Mouse (Mus musculus) limb, embryonic 14.5 days (tissue): Measurements from ENCODE around the gene Tmem201. TPM values are rescaled to one million over a fixed set of nuclear protein-coding genes. Genes with fewer than 3 reads are reported as not detected.

Experiments used
- ATAC-seq: fragments of 200-750 bp; cut with Nextera tagmentation; 2 replicates; pipeline ENCODE4 v1.8.0; 2017; ENCODE audit warnings: low read depth, moderate number of reproducible peaks, moderate TSS enrichment; ENCODE audit not compliant: low FRiP score
- DNase-seq: peaks from one replicate; pipeline ENCODE4 v3.0.0-alpha.2; 2015; ENCODE audit warnings: low spot score
- H3K27ac ChIP-seq: fragments of 300-500 bp; sonication (generic); replicated peaks from 2 replicates; pipeline ENCODE4 v1.5.1; 2014; ENCODE audit warnings: low read depth, mild to moderate bottlenecking, low read length, moderate library complexity, mixed read lengths
- H3K27me3 ChIP-seq: fragments of 300-500 bp; sonication (generic); 2 replicates; pipeline ENCODE4 v1.6.1; 2014; ENCODE audit warnings: low read length, mixed read lengths; ENCODE audit not compliant: control insufficient read depth, insufficient read depth
- H3K36me3 ChIP-seq: fragments of 300-500 bp; sonication (generic); 2 replicates; pipeline ENCODE4 v1.6.1; 2014; ENCODE audit warnings: mild to moderate bottlenecking, low read length, moderate library complexity, mixed read lengths; ENCODE audit not compliant: control insufficient read depth, insufficient read depth
- H3K4me1 ChIP-seq: fragments of 300-500 bp; sonication (generic); 2 replicates; pipeline ENCODE4 v1.6.1; 2014; ENCODE audit warnings: antibody characterized with exemption, low read length, mixed read lengths; ENCODE audit not compliant: control insufficient read depth, insufficient read depth
- H3K4me2 ChIP-seq: fragments of 300-500 bp; sonication (generic); replicated peaks from 2 replicates; pipeline ENCODE4 v1.6.1; 2014; ENCODE audit warnings: low read depth, mild to moderate bottlenecking, low read length, moderate library complexity; ENCODE audit not compliant: severe bottlenecking
- H3K4me3 ChIP-seq: fragments of 300-500 bp; sonication (generic); replicated peaks from 2 replicates; pipeline ENCODE4 v1.5.1; 2014; ENCODE audit warnings: low read length
- H3K9ac ChIP-seq: fragments of 300-500 bp; sonication (generic); 2 replicates; pipeline ENCODE4 v1.6.1; 2014; ENCODE audit warnings: mild to moderate bottlenecking, low read depth, low read length, moderate library complexity; ENCODE audit not compliant: severe bottlenecking
- H3K9me3 ChIP-seq: fragments of 300-500 bp; sonication (generic); 2 replicates; pipeline ENCODE4 v1.6.1; 2016; ENCODE audit warnings: low read length; ENCODE audit not compliant: control insufficient read depth
- POLR2A ChIP-seq: fragments of 200-500 bp; IDR thresholded peaks from 2 replicates; pipeline ENCODE4 v1.8.0; 2012; ENCODE audit warnings: inconsistent platforms, mild to moderate bottlenecking, moderate library complexity, borderline replicate concordance; ENCODE audit not compliant: insufficient read depth, insufficient read length; ENCODE audit errors: extremely low read depth
- WGBS: fragments of 180-500 bp; shearing (Covaris S2); extraction: QIAGEN DNeasy Blood & Tissue Kit; methylation state at CpG from one replicate; pipeline ENCODE4 v1.1.7; 2014; 5-methylcytosine and 5-hydroxymethylcytosine counted together
- polyA plus RNA-seq, 2 experiments: library from polyadenylated mRNA; depleted of rRNA in 1 of 2; stranded (reverse) in 1 of 2; unstranded in 1 of 2; fragments of >200 nt; fragmentation: Nextera tagmentation in 1 of 2; extraction: Ambion mirVana in 1 of 2; gene quantifications; 2 replicates each; pipeline versions ENCODE4 v1.2.1 to v1.2.3; 2012 to 2014

Tmem201 gene
- polyA plus RNA-seq, 2 experiments, result 20.4 to 59.3 TPM

DNA sequence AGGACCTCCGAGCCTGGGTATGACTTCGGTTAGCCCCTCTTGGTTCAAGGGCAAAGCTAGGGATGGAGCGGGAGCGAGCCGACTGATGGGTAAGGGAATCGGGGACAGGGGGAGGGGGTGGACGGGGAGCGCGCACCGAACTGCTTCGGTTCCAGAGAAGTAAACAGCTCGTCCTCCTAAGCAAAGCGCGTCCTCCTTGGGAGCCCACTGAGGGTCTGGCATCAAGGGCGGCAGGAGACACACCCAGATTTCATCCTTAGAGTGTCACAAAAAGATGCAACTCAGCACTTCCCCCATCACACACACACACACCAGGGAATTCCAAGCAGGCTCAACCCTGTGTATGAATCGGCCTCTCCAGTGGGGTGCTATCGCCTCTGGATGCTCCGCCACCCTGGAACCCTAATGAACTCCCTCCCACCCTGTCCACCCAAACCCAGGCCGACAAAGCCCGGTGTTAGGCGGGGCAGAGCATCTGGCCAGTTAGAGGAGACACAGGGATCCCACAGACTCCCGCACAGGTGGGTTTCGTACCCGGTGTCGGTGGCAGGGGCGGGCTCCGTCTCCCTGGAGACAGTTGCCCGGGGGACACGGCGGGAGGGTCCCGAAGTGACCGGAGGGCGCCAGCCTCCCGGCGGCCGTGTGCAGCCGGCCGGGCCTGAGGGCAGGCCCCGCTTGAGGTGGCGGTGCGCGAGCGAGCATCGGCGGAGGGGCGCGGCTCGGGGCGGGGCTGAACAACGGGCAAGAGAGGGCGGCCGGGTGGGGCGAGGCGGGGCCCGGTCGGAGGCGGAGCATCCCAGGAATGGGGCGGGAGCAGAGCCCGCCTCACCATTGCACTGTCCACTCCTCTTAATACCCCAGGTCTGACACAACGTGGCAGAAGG lies 62.2 kb downstream of the Tmem201 start:
- peak overlapping the region; percentile 66 for H3K9ac ChIP-seq
- peaks cover 4% of the 10 kb centered on the region; the same call in 1 of the 2 replicates for H3K27me3 ChIP-seq
- H3K27ac ChIP-seq, result no peak overlapping the region
- peak; percentile 58; the same call in 1 of the 2 replicates for TF ChIP-seq POLR2A
- H3K4me2 ChIP-seq, result peak overlapping the region; percentile 97
- H3K4me3 ChIP-seq, result peak overlapping the region; percentile 66
- H3K9me3 ChIP-seq, result no peaks in the 10 kb centered on the region
- DNase-seq (peak; percentile 52), ATAC-seq (peak; percentile 90)
- under 1% methylated on average over 60 of the region's 60 CpGs for WGBS
- no peaks in the 10 kb centered on the region; the same call in 1 of the 2 replicates for H3K4me1 ChIP-seq
- H3K36me3 ChIP-seq, result no peaks in the 10 kb centered on the region

DNA sequence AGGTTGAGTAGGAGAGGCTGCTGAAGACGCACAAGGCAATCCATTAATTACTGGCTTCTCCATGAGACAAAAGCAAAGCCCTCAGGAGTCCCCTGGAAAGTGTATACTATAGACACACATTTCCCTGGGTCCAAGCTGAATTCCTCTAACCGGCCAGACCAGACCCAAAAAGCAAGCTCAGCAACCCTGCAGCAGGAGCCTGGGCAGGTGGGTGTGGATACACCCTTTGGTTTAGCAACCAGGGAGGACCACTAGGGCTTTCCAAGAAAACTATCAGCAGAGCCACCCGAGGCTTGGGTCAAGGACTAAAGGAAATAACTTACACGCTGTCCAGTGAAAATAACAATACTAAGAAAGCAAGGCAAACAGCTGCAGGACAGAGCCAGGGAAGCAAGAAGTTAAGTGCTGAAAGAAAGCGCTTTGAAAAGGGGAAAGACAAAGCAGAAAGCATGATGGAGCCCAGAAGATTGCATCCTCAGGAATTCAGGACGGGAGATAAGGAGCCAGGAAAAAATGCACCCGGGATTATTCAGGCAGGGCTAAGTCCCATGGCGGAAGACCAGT lies 62.9 kb downstream of the Tmem201 start:
- peak overlapping the region; percentile 66; the same call in 1 of the 2 replicates for H3K9ac ChIP-seq
- TF ChIP-seq POLR2A, result no peak
- no peak overlapping the region for H3K27ac ChIP-seq
- H3K36me3 ChIP-seq, result no peaks in the 10 kb centered on the region
- H3K4me1 ChIP-seq, result no peaks in the 10 kb centered on the region; the same call in 1 of the 2 replicates
- peak overlapping the region; percentile 97 for H3K4me2 ChIP-seq
- WGBS, result 14% methylated on average over 8 of the region's 8 CpGs
- no peak for DNase-seq
- no peak for ATAC-seq
- peaks cover 4% of the 10 kb centered on the region; the same call in 1 of the 2 replicates for H3K27me3 ChIP-seq
- H3K4me3 ChIP-seq, result peak overlapping the region; percentile 66
- H3K9me3 ChIP-seq, result no peaks in the 10 kb centered on the region

DNA sequence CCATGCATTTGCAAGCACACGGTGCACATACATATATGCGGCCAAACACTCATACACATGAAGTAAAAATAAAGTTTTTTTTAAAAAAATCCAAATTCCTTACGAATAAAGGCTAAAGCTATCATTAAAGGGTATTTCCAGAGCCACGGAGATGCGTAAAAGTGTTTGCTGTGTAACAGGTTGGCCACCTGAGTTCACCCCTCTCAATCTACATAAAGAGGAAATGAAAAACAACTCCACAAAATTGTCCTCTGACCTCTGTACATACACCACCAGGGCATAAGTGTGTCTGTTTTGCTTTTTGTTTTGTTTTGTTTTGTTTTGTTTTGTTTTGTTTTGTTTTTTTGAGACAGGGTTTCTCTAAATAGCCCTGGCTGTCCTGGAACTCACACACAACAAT lies 65.1 kb downstream of the Tmem201 start:
- 95% methylated on average over 5 of the region's 5 CpGs for WGBS
- Histone ChIP-seq H3K9ac (no peak overlapping the region), H3K27ac (no peak overlapping the region), H3K36me3 (no peaks in the 10 kb centered on the region), H3K4me1 (no peaks in the 10 kb centered on the region; the same call in 1 of the 2 replicates), H3K4me3 (no peak overlapping the region), H3K9me3 (no peaks in the 10 kb centered on the region), H3K27me3 (peaks cover 4% of the 10 kb centered on the region; the same call in 1 of the 2 replicates), H3K4me2 (no peak overlapping the region)
- TF ChIP-seq POLR2A, result no peak
- DNase-seq (no peak), ATAC-seq (no peak)

DNA sequence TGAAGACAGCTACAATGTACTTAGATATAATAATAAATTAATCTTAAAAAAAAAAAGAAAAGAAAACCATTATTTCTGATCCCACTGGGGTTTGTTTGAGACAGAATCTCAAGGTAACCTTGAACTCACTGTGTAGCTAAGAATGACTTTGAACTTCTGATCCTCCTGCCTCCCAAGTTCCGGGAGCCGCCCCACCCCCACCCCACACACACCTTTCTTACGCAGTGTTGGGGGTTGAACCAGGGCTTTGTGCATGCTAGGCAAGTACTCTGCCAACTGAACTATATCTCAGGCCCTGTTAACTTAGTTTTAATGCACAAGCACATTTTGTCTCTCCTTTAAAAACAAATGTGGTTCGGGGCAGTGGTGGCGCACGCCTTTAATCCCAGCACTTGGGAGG lies 66.7 kb downstream of the Tmem201 start:
- DNase-seq (no peak), ATAC-seq (no peak)
- peaks cover 4% of the 10 kb centered on the region; the same call in 1 of the 2 replicates for H3K27me3 ChIP-seq
- H3K4me2 ChIP-seq, result no peak overlapping the region
- H3K9ac ChIP-seq, result no peak overlapping the region
- H3K9me3 ChIP-seq, result no peaks in the 10 kb centered on the region
- H3K4me3 ChIP-seq, result no peak overlapping the region
- no peak for TF ChIP-seq POLR2A
- H3K27ac ChIP-seq, result no peak overlapping the region
- 97% methylated on average over 6 of the region's 6 CpGs for WGBS
- no peaks in the 10 kb centered on the region; the same call in 1 of the 2 replicates for H3K4me1 ChIP-seq
- H3K36me3 ChIP-seq, result no peaks in the 10 kb centered on the region

DNA sequence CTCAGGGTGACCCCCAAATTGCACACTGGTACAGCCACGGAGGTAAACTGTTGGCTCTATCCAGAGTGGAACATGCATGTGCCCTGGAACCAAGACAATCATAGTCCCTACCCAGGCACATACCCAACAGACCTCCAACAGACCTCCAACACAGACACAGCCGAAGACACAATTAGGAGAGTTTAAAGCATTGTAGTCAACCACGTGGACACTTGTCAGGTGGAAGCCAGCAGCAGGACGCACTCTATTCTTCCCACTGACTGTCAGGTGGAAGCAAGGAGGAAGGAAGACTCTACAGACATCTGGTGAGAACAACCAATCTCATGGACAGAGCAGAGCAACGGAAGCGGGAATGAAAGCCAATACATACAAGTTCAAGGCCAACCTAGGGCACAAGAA lies 72.2 kb downstream of the Tmem201 start:
- Histone ChIP-seq H3K4me1 (no peaks in the 10 kb centered on the region), H3K27ac (no peak overlapping the region), H3K27me3 (no peaks in the 10 kb centered on the region), H3K9me3 (no peaks in the 10 kb centered on the region), H3K4me2 (no peak overlapping the region), H3K36me3 (no peaks in the 10 kb centered on the region), H3K4me3 (no peak overlapping the region), H3K9ac (no peak overlapping the region)
- DNase-seq (no peak), ATAC-seq (no peak)
- WGBS, result 88% methylated on average over 6 of the region's 6 CpGs
- TF ChIP-seq POLR2A, result no peak

Other genes starting within 250 kb of the Tmem201 start
- 39.3 and 43.5 TPM in 2 replicates for gene Ctnnbip1, start 219.8 kb downstream of the Tmem201 start, polyA plus RNA-seq (2012; rRNA removed)
- gene Ctnnbip1, start 219.8 kb downstream of the Tmem201 start, polyA plus RNA-seq (2014; fragmentation: Nextera tagmentation; extraction: Ambion mirVana), result 73.6 and 75.0 TPM in 2 replicates
- gene Clstn1, start 151.6 kb downstream of the Tmem201 start, polyA plus RNA-seq (2012; rRNA removed), result 56.5 and 58.2 TPM in 2 replicates
- 51.2 and 61.1 TPM in 2 replicates for gene Clstn1, start 151.6 kb downstream of the Tmem201 start, polyA plus RNA-seq (2014; fragmentation: Nextera tagmentation; extraction: Ambion mirVana)
- 5.7 and 6.1 TPM in 2 replicates for gene Pik3cd, start 35.5 kb downstream of the Tmem201 start, polyA plus RNA-seq (2012; rRNA removed)
- gene Pik3cd, start 35.5 kb downstream of the Tmem201 start, polyA plus RNA-seq (2014; fragmentation: Nextera tagmentation; extraction: Ambion mirVana), result 5.1 and 5.9 TPM in 2 replicates
- gene Slc25a33, start 36.2 kb upstream of the Tmem201 start, polyA plus RNA-seq (2012; rRNA removed), result 7.7 and 8.2 TPM in 2 replicates
- gene Slc25a33, start 36.2 kb upstream of the Tmem201 start, polyA plus RNA-seq (2014; fragmentation: Nextera tagmentation; extraction: Ambion mirVana), result 10.8 and 11.8 TPM in 2 replicates
- gene Spsb1, start 217.0 kb upstream of the Tmem201 start, polyA plus RNA-seq (2012; rRNA removed), result 19.4 and 21.9 TPM in 2 replicates
- 18.0 and 18.8 TPM in 2 replicates for gene Spsb1, start 217.0 kb upstream of the Tmem201 start, polyA plus RNA-seq (2014; fragmentation: Nextera tagmentation; extraction: Ambion mirVana)